Mouse (Mus musculus) c-Kit-positive CD71-negative TER-119-negative erythroid progenitor cells, embryonic 14.5 days (primary cell): ENCODE results near the gene Ppp6r2.

ENCODE experiments used
- DNase-seq: peaks from one replicate; pipeline ENCODE4 v3.0.0-alpha.2; 2013; ENCODE audit warnings: low read depth

Ppp6r2 gene

GRCm38 (mm10) chr15:89309962-89310498 lies 98.7 kb downstream of the Ppp6r2 start:
- DNase-seq = no peak

GRCm38 (mm10) chr15:89313359-89313758 lies 102.0 kb downstream of the Ppp6r2 start:
- no peak for DNase-seq

GRCm38 (mm10) chr15:89314107-89314506 lies 102.8 kb downstream of the Ppp6r2 start:
- DNase-seq = no peak

GRCm38 (mm10) chr15:89314511-89315189 lies 103.3 kb downstream of the Ppp6r2 start:
- DNase-seq = no peak

- peak; percentile 94 for DNase-seq
Measured at GRCm38 (mm10) chr15:89315190-89315731, 103.9 kb downstream of the Ppp6r2 start, which contains the start of gene Sbf1. Sbf1 (minus strand) TSS chr15:89315311.

- no peak for DNase-seq
Measured at GRCm38 (mm10) chr15:89316146-89316545, 104.8 kb downstream of the Ppp6r2 start.

- no peak for DNase-seq
Measured at GRCm38 (mm10) chr15:89321264-89321663, 109.9 kb downstream of the Ppp6r2 start.

GRCm38 (mm10) chr15:89322670-89323522 lies 111.5 kb downstream of the Ppp6r2 start, which contains the start of gene Adm2:
Adm2 (plus strand) TSS chr15:89322720.
- DNase-seq = no peak

- no peak for DNase-seq
Measured at GRCm38 (mm10) chr15:89323656-89324055, 112.3 kb downstream of the Ppp6r2 start.

- no peak for DNase-seq
Measured at GRCm38 (mm10) chr15:89326441-89326840, 115.1 kb downstream of the Ppp6r2 start.

- no peak for DNase-seq
Measured at GRCm38 (mm10) chr15:89334271-89334670, 122.9 kb downstream of the Ppp6r2 start, which contains the start of gene Miox. Miox (plus strand) TSS chr15:89334398.

- DNase-seq = no peak
Measured at GRCm38 (mm10) chr15:89334774-89335537, 123.6 kb downstream of the Ppp6r2 start.

- no peak for DNase-seq
Measured at GRCm38 (mm10) chr15:89336422-89336821, 125.1 kb downstream of the Ppp6r2 start.
